Mouse (Mus musculus) kidney, postnatal 0 days (tissue): Measurements from ENCODE around the gene Zfp948. TPM values are rescaled to one million over a fixed set of nuclear protein-coding genes. Genes with fewer than 3 reads are reported as not detected.
A peak's percentile ranks its signal among the peaks of the same experiment; 100 is the strongest.

Source experiments
- ATAC-seq: fragments of 200-750 bp; cut with Nextera tagmentation; replicated peaks from 2 replicates; pipeline ENCODE4 v1.8.0; 2017; ENCODE audit warnings: low read depth, moderate number of reproducible peaks, moderate TSS enrichment, moderate library complexity; ENCODE audit not compliant: low FRiP score
- DNase-seq: peaks from one replicate; pipeline ENCODE4 v3.0.0-alpha.2; 2016; ENCODE audit warnings: low spot score
- H3K27ac ChIP-seq: fragments of 300-500 bp; sonication (generic); 2 replicates; pipeline ENCODE4 v1.5.1; 2014; ENCODE audit warnings: mild to moderate bottlenecking
- H3K27me3 ChIP-seq: fragments of 300-500 bp; sonication (generic); 2 replicates; pipeline ENCODE4 v1.6.1; 2014; ENCODE audit warnings: low read length, mixed read lengths; ENCODE audit not compliant: insufficient read depth
- H3K36me3 ChIP-seq: fragments of 300-500 bp; sonication (generic); 2 replicates; pipeline ENCODE4 v1.6.1; 2014; ENCODE audit warnings: low read length, mixed read lengths; ENCODE audit not compliant: insufficient read depth
- H3K4me1 ChIP-seq: fragments of 300-500 bp; sonication (generic); replicated peaks from 2 replicates; pipeline ENCODE4 v1.6.1; 2014; ENCODE audit warnings: antibody characterized with exemption, low read length, mixed read lengths; ENCODE audit not compliant: insufficient read depth
- H3K4me2 ChIP-seq: fragments of 300-500 bp; sonication (generic); 2 replicates; pipeline ENCODE4 v1.6.1; 2014; ENCODE audit warnings: mild to moderate bottlenecking, low read length, moderate library complexity, mixed read lengths
- H3K4me3 ChIP-seq: fragments of 300-500 bp; sonication (generic); replicated peaks from 2 replicates; pipeline ENCODE4 v1.5.1; 2014; ENCODE audit warnings: low read depth, low read length
- H3K9ac ChIP-seq: fragments of 300-500 bp; sonication (generic); 2 replicates; pipeline ENCODE4 v1.6.1; 2014; ENCODE audit warnings: low read depth, low read length
- H3K9me3 ChIP-seq: fragments of 300-500 bp; sonication (generic); replicated peaks from 2 replicates; pipeline ENCODE4 v1.6.1; 2016; ENCODE audit warnings: low read length, inconsistent platforms, mixed read lengths
- CTCF ChIP-seq: IDR thresholded peaks from 2 replicates; pipeline ENCODE4 v1.5.1; 2016; ENCODE audit warnings: antibody characterized with exemption, low read depth, mild to moderate bottlenecking, moderate library complexity
- WGBS: fragments of 180-500 bp; shearing (Covaris S2); extraction: QIAGEN DNeasy Blood & Tissue Kit; methylation state at CpG from one replicate; pipeline ENCODE4 v1.1.7; 2014; 5-methylcytosine and 5-hydroxymethylcytosine counted together
- polyA plus RNA-seq: library from polyadenylated mRNA; unstranded; fragments of >200 nt; fragmentation: Nextera tagmentation; extraction: Ambion mirVana; gene quantifications from 2 replicates; pipeline ENCODE4 v1.2.1, GENCODE M21; 2015

Zfp948 gene
- polyA plus RNA-seq, 1 experiment from 2014 or later, result 13.6 TPM

DNA sequence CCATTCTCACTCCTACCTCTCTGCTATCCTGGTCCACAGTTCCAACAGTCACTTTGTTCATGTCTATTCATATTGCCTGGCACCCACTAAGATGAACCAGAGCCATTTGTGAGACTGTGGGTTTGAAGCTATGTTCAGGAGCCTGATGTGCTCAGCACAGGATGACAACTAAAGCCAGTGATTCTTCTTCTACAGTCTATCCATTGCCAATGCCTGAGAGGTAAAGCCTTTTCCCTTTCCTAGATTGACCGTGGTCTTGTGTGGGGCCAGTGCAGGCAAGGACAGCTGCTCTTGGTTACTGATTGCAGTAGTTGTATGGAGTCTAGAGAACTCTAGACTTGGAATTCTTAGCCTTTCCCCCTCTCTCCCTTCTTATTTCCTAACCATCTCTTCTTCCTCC lies 32.8 kb upstream of the Zfp948 start:
- Histone ChIP-seq H3K4me2 (no peak overlapping the region), H3K9me3 (no peaks in the 10 kb centered on the region), H3K27me3 (no peaks in the 10 kb centered on the region), H3K36me3 (no peaks in the 10 kb centered on the region), H3K4me3 (no peak overlapping the region), H3K4me1 (peaks cover 4% of the 10 kb centered on the region), H3K9ac (no peak overlapping the region), H3K27ac (0 out of 2 replicates have a peak overlapping the region, but pooled peaks have one; percentile 21)
- ATAC-seq (no peak), DNase-seq (no peak)
- TF ChIP-seq CTCF, result no peak
- 92% methylated on average over 1 of the region's 1 CpGs for WGBS

DNA sequence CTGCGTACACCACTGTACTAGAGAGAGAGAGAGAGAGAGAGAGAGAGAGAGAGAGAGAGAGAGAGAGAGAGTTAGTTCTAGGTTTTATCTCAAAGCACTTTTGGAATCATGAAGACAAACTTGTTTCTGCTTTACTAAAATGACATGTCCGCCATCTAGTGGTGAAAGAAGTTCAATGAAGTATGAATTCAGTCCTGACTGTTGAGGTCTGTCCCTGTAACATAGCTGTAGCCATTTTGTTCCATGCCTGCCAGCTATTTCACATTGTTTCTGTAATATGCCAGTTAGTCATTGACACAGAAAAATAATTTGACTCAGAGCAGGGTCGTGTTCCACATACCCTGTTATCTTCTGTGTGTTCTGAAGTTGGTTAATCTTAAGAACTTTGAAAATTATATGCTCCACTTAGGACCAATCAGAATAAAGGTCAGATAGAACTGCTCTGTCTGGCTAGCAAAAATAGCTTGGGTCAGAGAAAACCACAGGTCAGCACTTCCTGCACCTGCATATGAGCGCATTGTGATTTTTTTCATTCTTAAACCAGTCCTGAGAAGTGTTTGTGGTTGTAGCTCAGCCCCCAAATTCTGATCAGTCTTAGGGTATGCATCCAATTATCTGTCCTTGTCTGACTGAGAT lies 32.2 kb upstream of the Zfp948 start:
- H3K27ac ChIP-seq, result peak overlapping the region; percentile 65
- TF ChIP-seq CTCF, result peak; percentile 91
- DNase-seq (peak; percentile 98), ATAC-seq (peak; percentile 43)
- peaks cover 4% of the 10 kb centered on the region for H3K4me1 ChIP-seq
- no peaks in the 10 kb centered on the region for H3K9me3 ChIP-seq
- H3K4me3 ChIP-seq, result 0 out of 2 replicates have a peak overlapping the region, but pooled peaks have one; percentile 43
- H3K27me3 ChIP-seq, result no peaks in the 10 kb centered on the region
- no peaks in the 10 kb centered on the region for H3K36me3 ChIP-seq
- peak overlapping the region; percentile 64 for H3K4me2 ChIP-seq
- H3K9ac ChIP-seq, result no peak overlapping the region
- 6% methylated on average over 4 of the region's 4 CpGs for WGBS

DNA sequence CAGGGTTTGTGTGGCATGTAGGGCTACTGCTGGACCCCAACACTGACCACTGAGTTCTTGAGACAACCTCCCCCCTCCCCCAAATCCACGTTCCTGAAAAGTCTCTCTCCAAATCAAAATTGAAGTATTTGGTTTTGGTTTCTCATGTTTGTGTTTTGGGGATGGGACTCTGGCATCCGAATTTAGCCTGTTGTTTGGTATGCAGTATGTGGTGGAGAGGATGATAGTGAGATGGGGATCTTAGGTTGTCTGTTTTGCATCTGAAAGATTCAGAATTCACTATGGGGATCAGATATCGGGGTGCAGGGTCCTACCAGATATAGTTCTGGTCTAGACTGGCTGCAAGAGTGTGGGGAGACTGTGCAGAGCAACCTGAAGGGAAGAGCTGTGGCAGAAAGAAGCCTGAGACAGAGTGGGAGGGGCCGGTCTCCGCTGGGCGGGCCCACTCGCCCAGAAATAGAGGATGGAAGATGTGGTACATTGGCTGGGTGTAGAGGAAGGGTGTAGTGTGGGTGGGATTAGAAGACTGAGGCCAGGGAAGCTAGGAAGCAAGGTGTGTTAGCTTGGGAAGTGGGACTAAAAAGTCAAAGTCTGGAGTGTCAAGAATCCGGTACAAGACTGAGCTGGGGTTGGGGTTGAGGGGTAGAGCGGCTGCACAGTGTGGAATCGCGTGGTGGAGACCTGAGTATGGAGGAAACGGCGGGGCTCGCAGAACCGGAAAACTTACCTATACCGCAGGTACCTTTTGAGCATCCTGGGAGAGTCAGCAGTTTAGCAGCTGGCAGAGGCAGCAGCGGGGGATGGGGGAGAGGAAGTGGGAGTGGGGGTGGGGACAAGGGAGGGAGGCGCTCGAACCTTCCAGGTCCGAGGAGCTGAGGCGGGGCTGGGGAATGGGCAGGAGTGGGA lies 31.5 kb upstream of the Zfp948 start, which contains the start of gene Zfp52:
TSS of gene Zfp52 (plus strand) at position 444 of the 906 bp plus-strand sequence.
- 2% methylated on average over 21 of the region's 21 CpGs for WGBS
- peak within 1 kb of the TSS; percentile 65 for H3K27ac ChIP-seq
- no peaks in the 10 kb centered on the region for H3K36me3 ChIP-seq
- TF ChIP-seq CTCF, result no peak
- H3K4me3 ChIP-seq, result peak within 1 kb of the TSS; percentile 43
- peak within 1 kb of the TSS; percentile 64 for H3K4me2 ChIP-seq
- H3K27me3 ChIP-seq, result no peaks in the 10 kb centered on the region
- DNase-seq (peak; percentile 82), ATAC-seq (peak; percentile 66)
- H3K9me3 ChIP-seq, result no peaks in the 10 kb centered on the region
- H3K4me1 ChIP-seq, result peaks cover 4% of the 10 kb centered on the region
- H3K9ac ChIP-seq, result peak within 1 kb of the TSS; percentile 55

DNA sequence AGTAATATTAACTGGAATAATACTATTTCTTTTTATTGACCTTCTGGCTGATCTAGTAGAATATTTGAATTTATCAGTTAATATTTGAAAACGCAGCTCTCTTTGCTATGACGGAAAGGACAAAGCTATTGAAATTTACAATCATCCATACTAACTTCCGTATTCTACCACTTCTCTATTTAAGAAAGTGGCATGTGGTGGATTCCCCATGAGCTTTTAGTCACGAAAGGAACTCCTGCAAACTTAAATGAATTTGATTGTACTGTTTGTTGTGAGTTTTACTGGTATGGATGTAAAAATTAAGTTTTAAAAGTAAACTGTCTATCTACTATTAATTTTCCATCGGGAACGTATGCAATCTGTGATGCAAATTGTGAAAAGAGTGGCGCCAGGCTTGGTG lies 30.7 kb upstream of the Zfp948 start:
- DNase-seq (no peak), ATAC-seq (no peak)
- Histone ChIP-seq H3K4me3 (peak overlapping the region; percentile 43), H3K4me2 (peak overlapping the region; percentile 64), H3K36me3 (no peaks in the 10 kb centered on the region), H3K27me3 (no peaks in the 10 kb centered on the region), H3K9me3 (no peaks in the 10 kb centered on the region), H3K9ac (0 out of 2 replicates have a peak overlapping the region, but pooled peaks have one; percentile 55), H3K27ac (no peak overlapping the region), H3K4me1 (peaks cover 4% of the 10 kb centered on the region)
- 40% methylated on average over 7 of the region's 7 CpGs for WGBS
- TF ChIP-seq CTCF, result no peak

DNA sequence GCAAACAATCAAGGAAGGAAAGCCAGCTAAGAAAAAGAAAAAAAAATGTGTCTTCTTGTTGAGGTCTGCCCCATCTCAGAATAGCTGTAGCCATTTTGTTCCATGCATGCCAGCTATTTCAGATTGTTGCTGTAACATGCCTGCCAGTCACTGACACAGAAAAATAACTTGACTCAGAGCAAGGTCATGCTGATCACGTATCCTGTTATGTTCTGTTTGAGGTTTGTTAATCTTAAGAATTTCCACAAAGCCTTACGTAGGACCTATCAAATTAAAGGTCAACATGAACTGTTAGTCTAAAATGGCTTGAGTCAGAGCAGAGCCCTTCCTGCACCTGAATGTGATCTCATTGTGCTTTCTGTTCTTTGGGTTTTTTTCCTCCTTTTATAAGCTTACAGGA lies 30.1 kb upstream of the Zfp948 start:
- Histone ChIP-seq H3K4me1 (peaks cover 4% of the 10 kb centered on the region), H3K4me2 (no peak overlapping the region), H3K27ac (no peak overlapping the region), H3K27me3 (no peaks in the 10 kb centered on the region), H3K4me3 (no peak overlapping the region), H3K36me3 (no peaks in the 10 kb centered on the region), H3K9ac (no peak overlapping the region), H3K9me3 (no peaks in the 10 kb centered on the region)
- ATAC-seq, result no peak
- DNase-seq, result no peak
- TF ChIP-seq CTCF, result no peak
- 44% methylated on average over 2 of the region's 2 CpGs for WGBS

DNA sequence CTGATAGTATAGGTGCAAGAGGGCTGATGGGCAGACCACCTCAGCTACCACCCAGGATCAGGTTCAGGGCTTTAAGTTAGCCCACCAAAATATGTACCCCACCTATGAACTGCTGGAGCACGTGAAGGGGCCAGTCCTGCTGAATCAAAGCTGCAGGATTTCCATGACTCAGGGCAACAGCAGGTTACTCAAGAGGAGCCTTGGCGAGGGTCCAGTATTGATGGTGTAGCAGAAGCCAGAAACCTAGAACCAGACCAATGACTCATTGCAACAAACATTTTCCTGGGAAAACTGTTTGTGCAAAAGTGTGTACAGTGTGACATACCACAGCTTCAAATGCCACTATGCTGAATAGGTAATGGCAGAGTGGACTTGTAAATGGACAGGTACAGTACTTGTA lies 9.0 kb upstream of the Zfp948 start:
- Histone ChIP-seq H3K27me3 (no peaks in the 10 kb centered on the region), H3K9me3 (no peaks in the 10 kb centered on the region), H3K9ac (no peak overlapping the region), H3K4me1 (no peaks in the 10 kb centered on the region), H3K4me3 (no peak overlapping the region), H3K36me3 (peaks cover 13% of the 10 kb centered on the region; the same call in 1 of the 2 replicates), H3K4me2 (no peak overlapping the region), H3K27ac (no peak overlapping the region)
- no peak for ATAC-seq
- 83% methylated on average over 2 of the region's 2 CpGs for WGBS
- no peak for DNase-seq
- TF ChIP-seq CTCF, result no peak
